Mouse (Mus musculus) embryonic fibroblast, embryonic 13.5 days (primary cell): ENCODE measurements at regions not wholly inside any gene's neighbourhood (a gene's known extent, or its start where the extent isn't known, plus 50 kb on each side); places are given as distances from the start of the nearest gene placed in this dataset.

Source experiments
- CTCF ChIP-seq: IDR thresholded peaks from 2 replicates; pipeline ENCODE4 v1.5.1; 2011; ENCODE audit warnings: mild to moderate bottlenecking, control low read depth, low read length, moderate library complexity, borderline replicate concordance; ENCODE audit not compliant: insufficient read depth
- POLR2A ChIP-seq: IDR thresholded peaks from 2 replicates; pipeline ENCODE4 v1.6.1; 2011; ENCODE audit warnings: low read depth, mild to moderate bottlenecking, control low read depth, low read length, moderate library complexity

GRCm38 (mm10) chr1:122076085-122076484 is 508.3 kb upstream of the Ddx18 start:
- TF ChIP-seq CTCF (no peak), POLR2A (no peak)
